Mouse (Mus musculus) limb, embryonic 14.5 days (tissue): ENCODE measurements around the gene Sdk2. TPM values are rescaled to one million over a fixed set of nuclear protein-coding genes. Genes with fewer than 3 reads are reported as not detected.

Source experiments
- ATAC-seq: fragments of 200-750 bp; cut with Nextera tagmentation; 2 replicates; pipeline ENCODE4 v1.8.0; 2017; ENCODE audit warnings: low read depth, moderate number of reproducible peaks, moderate TSS enrichment; ENCODE audit not compliant: low FRiP score
- DNase-seq: peaks from one replicate; pipeline ENCODE4 v3.0.0-alpha.2; 2015; ENCODE audit warnings: low spot score
- H3K27ac ChIP-seq: fragments of 300-500 bp; sonication (generic); replicated peaks from 2 replicates; pipeline ENCODE4 v1.5.1; 2014; ENCODE audit warnings: low read depth, mild to moderate bottlenecking, low read length, moderate library complexity, mixed read lengths
- H3K27me3 ChIP-seq: fragments of 300-500 bp; sonication (generic); 2 replicates; pipeline ENCODE4 v1.6.1; 2014; ENCODE audit warnings: low read length, mixed read lengths; ENCODE audit not compliant: control insufficient read depth, insufficient read depth
- H3K36me3 ChIP-seq: fragments of 300-500 bp; sonication (generic); 2 replicates; pipeline ENCODE4 v1.6.1; 2014; ENCODE audit warnings: mild to moderate bottlenecking, low read length, moderate library complexity, mixed read lengths; ENCODE audit not compliant: control insufficient read depth, insufficient read depth
- H3K4me1 ChIP-seq: fragments of 300-500 bp; sonication (generic); 2 replicates; pipeline ENCODE4 v1.6.1; 2014; ENCODE audit warnings: antibody characterized with exemption, low read length, mixed read lengths; ENCODE audit not compliant: control insufficient read depth, insufficient read depth
- H3K4me2 ChIP-seq: fragments of 300-500 bp; sonication (generic); replicated peaks from 2 replicates; pipeline ENCODE4 v1.6.1; 2014; ENCODE audit warnings: low read depth, mild to moderate bottlenecking, low read length, moderate library complexity; ENCODE audit not compliant: severe bottlenecking
- H3K4me3 ChIP-seq: fragments of 300-500 bp; sonication (generic); replicated peaks from 2 replicates; pipeline ENCODE4 v1.5.1; 2014; ENCODE audit warnings: low read length
- H3K9ac ChIP-seq: fragments of 300-500 bp; sonication (generic); 2 replicates; pipeline ENCODE4 v1.6.1; 2014; ENCODE audit warnings: mild to moderate bottlenecking, low read depth, low read length, moderate library complexity; ENCODE audit not compliant: severe bottlenecking
- H3K9me3 ChIP-seq: fragments of 300-500 bp; sonication (generic); 2 replicates; pipeline ENCODE4 v1.6.1; 2016; ENCODE audit warnings: low read length; ENCODE audit not compliant: control insufficient read depth
- POLR2A ChIP-seq: fragments of 200-500 bp; IDR thresholded peaks from 2 replicates; pipeline ENCODE4 v1.8.0; 2012; ENCODE audit warnings: inconsistent platforms, mild to moderate bottlenecking, moderate library complexity, borderline replicate concordance; ENCODE audit not compliant: insufficient read depth, insufficient read length; ENCODE audit errors: extremely low read depth
- WGBS: fragments of 180-500 bp; shearing (Covaris S2); extraction: QIAGEN DNeasy Blood & Tissue Kit; methylation state at CpG from one replicate; pipeline ENCODE4 v1.1.7; 2014; 5-methylcytosine and 5-hydroxymethylcytosine counted together
- polyA plus RNA-seq, 2 experiments: library from polyadenylated mRNA; depleted of rRNA in 1 of 2; stranded (reverse) in 1 of 2; unstranded in 1 of 2; fragments of >200 nt; fragmentation: Nextera tagmentation in 1 of 2; extraction: Ambion mirVana in 1 of 2; gene quantifications; 2 replicates each; pipeline versions ENCODE4 v1.2.1 to v1.2.3; 2012 to 2014

The Sdk2 gene
- polyA plus RNA-seq, 2 experiments: 8.0 to 11.6 TPM

GRCm38 (mm10) chr11:113978318-113978717, 88.5 kb downstream of the Sdk2 start:
- Histone ChIP-seq H3K4me1 (peaks cover 15% of the 10 kb centered on the region), H3K9ac (no peak overlapping the region), H3K27ac (no peak overlapping the region), H3K9me3 (no peaks in the 10 kb centered on the region), H3K27me3 (no peaks in the 10 kb centered on the region), H3K36me3 (no peaks in the 10 kb centered on the region), H3K4me2 (no peak overlapping the region), H3K4me3 (no peak overlapping the region)
- DNase-seq (no peak), ATAC-seq (no peak)
- TF ChIP-seq POLR2A: no peak
- 97% methylated on average over 12 of the region's 12 CpGs for WGBS

DNA sequence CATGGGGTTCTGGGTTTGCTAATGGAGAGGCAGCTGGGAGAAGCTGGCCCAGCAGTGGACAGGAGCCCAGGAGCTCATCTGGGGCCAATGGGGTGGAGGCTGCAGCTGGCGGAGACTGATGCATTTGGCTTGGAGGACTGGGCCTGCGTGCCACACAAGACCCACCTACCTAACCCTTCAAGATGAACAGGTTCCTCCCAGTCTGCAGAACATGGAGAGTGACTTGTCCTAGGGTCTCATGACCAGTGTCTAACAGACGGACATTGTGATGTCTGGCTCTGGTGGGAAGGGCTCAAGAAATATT, 91.2 kb downstream of the Sdk2 start:
- DNase-seq (no peak), ATAC-seq (no peak)
- H3K27me3 ChIP-seq: no peaks in the 10 kb centered on the region
- no peak overlapping the region for H3K4me3 ChIP-seq
- no peak for TF ChIP-seq POLR2A
- H3K27ac ChIP-seq: no peak overlapping the region
- WGBS: 68% methylated on average over 3 of the region's 3 CpGs
- no peak overlapping the region for H3K9ac ChIP-seq
- H3K4me2 ChIP-seq: no peak overlapping the region
- H3K36me3 ChIP-seq: no peaks in the 10 kb centered on the region
- peaks cover 3% of the 10 kb centered on the region; the same call in 1 of the 2 replicates for H3K9me3 ChIP-seq
- H3K4me1 ChIP-seq: no peaks in the 10 kb centered on the region

- H3K4me1 ChIP-seq: no peaks in the 10 kb centered on the region
- no peak overlapping the region for H3K4me2 ChIP-seq
- TF ChIP-seq POLR2A: no peak
- DNase-seq (no peak), ATAC-seq (no peak)
- 40% methylated on average over 16 of the region's 16 CpGs for WGBS
- H3K9me3 ChIP-seq: peaks cover 3% of the 10 kb centered on the region; the same call in 1 of the 2 replicates
- no peaks in the 10 kb centered on the region for H3K36me3 ChIP-seq
- H3K9ac ChIP-seq: no peak overlapping the region
- H3K27ac ChIP-seq: no peak overlapping the region
- H3K27me3 ChIP-seq: no peaks in the 10 kb centered on the region
- no peak overlapping the region for H3K4me3 ChIP-seq
Observed at GRCm38 (mm10) chr11:113974876-113975666, 91.8 kb downstream of the Sdk2 start.

- no peaks in the 10 kb centered on the region for H3K4me1 ChIP-seq
- H3K36me3 ChIP-seq: no peaks in the 10 kb centered on the region
- ATAC-seq (no peak), DNase-seq (no peak)
- peaks cover 19% of the 10 kb centered on the region for H3K9me3 ChIP-seq
- WGBS: 69% methylated on average over 3 of the region's 3 CpGs
- H3K9ac ChIP-seq: no peak overlapping the region
- H3K27me3 ChIP-seq: no peaks in the 10 kb centered on the region
- H3K4me2 ChIP-seq: no peak overlapping the region
- no peak overlapping the region for H3K4me3 ChIP-seq
- no peak overlapping the region for H3K27ac ChIP-seq
- no peak for TF ChIP-seq POLR2A
Observed at GRCm38 (mm10) chr11:113972517-113972872, 94.4 kb downstream of the Sdk2 start.

DNA sequence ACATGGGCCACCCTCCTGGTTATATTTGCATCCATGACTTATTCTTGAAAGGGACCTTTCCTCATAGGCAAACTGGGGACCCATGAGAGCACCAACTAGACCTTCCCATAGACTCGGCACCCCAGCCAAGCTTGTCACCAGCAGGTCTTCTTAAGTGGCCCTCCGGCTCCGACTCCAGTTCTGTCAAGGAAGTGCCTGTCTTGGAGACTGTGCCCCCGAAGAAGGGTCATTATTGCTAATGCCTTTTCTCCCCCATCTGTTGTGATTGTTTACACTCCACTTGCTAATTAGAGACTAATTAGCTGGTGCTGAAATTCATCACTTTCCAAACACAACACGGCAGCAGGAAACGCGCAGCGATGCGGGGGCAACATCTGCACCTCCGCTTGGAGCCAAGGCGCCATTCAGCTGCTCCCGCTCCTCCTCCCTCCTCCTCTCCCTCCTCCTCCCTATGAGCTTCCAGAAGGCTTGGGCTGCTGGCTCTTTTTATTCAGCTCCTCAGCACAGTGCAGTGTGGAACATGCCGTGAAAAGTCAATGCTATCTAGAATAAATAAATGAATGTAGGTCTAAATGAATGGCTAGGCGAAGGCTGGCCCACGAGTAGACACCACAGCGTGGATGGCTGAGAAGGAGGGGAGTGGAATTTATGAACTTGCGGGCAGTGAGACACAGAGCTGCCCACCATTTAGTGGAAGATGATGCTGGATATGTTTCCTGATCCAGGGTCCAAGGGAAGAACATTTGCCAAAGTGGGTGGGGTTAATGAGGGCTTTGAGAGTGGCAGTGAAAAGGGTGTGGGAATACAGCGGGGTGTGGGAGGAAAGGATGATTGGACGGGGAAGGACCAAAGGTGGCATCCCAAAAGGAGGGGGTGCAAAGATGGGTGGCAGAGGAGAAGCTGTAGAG, 95.0 kb downstream of the Sdk2 start:
- ATAC-seq (no peak), DNase-seq (no peak)
- TF ChIP-seq POLR2A: no peak
- no peak overlapping the region for H3K4me2 ChIP-seq
- 86% methylated on average over 19 of the region's 19 CpGs for WGBS
- no peak overlapping the region for H3K9ac ChIP-seq
- no peak overlapping the region for H3K4me3 ChIP-seq
- H3K9me3 ChIP-seq: peaks cover 25% of the 10 kb centered on the region
- no peaks in the 10 kb centered on the region for H3K4me1 ChIP-seq
- H3K27ac ChIP-seq: no peak overlapping the region
- no peaks in the 10 kb centered on the region for H3K27me3 ChIP-seq
- no peaks in the 10 kb centered on the region for H3K36me3 ChIP-seq
